Mouse (Mus musculus) ES-E14 (cell line): ENCODE measurements around the gene Guca1b. TPM values are rescaled to one million over a fixed set of nuclear protein-coding genes. Genes with fewer than 3 reads are reported as not detected.
"Not testable (repeated sequence)": the region's sequence is repeated elsewhere in the genome, so short reads cannot be mapped to it uniquely, and the experiment has no call there.

Experiments
- DNase-seq: peaks from one replicate; pipeline ENCODE4 v3.0.0-alpha.2; 2013; ENCODE audit warnings: low read depth, low spot score
- H3K27ac ChIP-seq: 2 replicates; pipeline ENCODE4 v1.5.1; 2012; ENCODE audit warnings: low read depth, mild to moderate bottlenecking, low read length, moderate library complexity, mixed read lengths; ENCODE audit not compliant: poor library complexity, insufficient read depth, severe bottlenecking
- H3K36me3 ChIP-seq: 2 replicates; pipeline ENCODE4 v1.6.1; 2012; ENCODE audit warnings: mild to moderate bottlenecking, low read length, moderate library complexity, mixed read lengths; ENCODE audit not compliant: control insufficient read depth, poor library complexity, insufficient read depth, severe bottlenecking
- H3K4me1 ChIP-seq, 2 experiments: fragments of 150-350 bp in 1 of 2; sonication (generic) in 1 of 2; 2 replicates each; pipeline ENCODE4 v1.6.1; 2012; ENCODE audit warnings: low read length in 2 of 2, mild to moderate bottlenecking in 1 of 2, mixed read lengths in 1 of 2; ENCODE audit not compliant: control insufficient read depth in 2 of 2, insufficient read depth in 2 of 2, poor library complexity in 1 of 2
- H3K4me3 ChIP-seq, 2 experiments: fragments of 150-350 bp in 1 of 2; sonication (generic) in 1 of 2; 2 replicates each; pipeline ENCODE4 v1.5.1; 2012; ENCODE audit warnings: low read length in 2 of 2, low read depth in 1 of 2, mild to moderate bottlenecking in 1 of 2, mixed read lengths in 1 of 2; ENCODE audit not compliant: insufficient read depth in 1 of 2, poor library complexity in 1 of 2, severe bottlenecking in 1 of 2
- H3K9ac ChIP-seq: 2 replicates; pipeline ENCODE4 v1.6.1; 2012; ENCODE audit warnings: low read depth, mild to moderate bottlenecking, low read length, mixed read lengths; ENCODE audit not compliant: poor library complexity, insufficient read depth, severe bottlenecking
- H3K9me3 ChIP-seq: fragments of 150-350 bp; sonication (generic); 2 replicates; pipeline ENCODE4 v1.6.1; 2012; ENCODE audit warnings: low read depth, mild to moderate bottlenecking, low read length; ENCODE audit not compliant: control insufficient read depth, insufficient read depth
- CHD2 ChIP-seq: IDR thresholded peaks from 2 replicates; pipeline ENCODE4 v1.6.1; 2014; ENCODE audit warnings: mild to moderate bottlenecking, low read depth, low read length, inconsistent platforms
- HCFC1 ChIP-seq: IDR thresholded peaks from 2 replicates; pipeline ENCODE4 v1.6.1; 2012; ENCODE audit warnings: low read length, inconsistent platforms, borderline replicate concordance; ENCODE audit not compliant: insufficient read depth
- MAFK ChIP-seq: IDR thresholded peaks from 2 replicates; pipeline ENCODE4 v1.6.1; 2014; ENCODE audit warnings: mild to moderate bottlenecking, low read depth, low read length, inconsistent platforms; ENCODE audit not compliant: insufficient read depth
- ZC3H11A ChIP-seq: IDR thresholded peaks from 2 replicates; pipeline ENCODE4 v1.6.1; 2012; ENCODE audit warnings: low read depth, mild to moderate bottlenecking, inconsistent platforms, low read length, borderline replicate concordance
- ZNF384 ChIP-seq: IDR thresholded peaks from 2 replicates; pipeline ENCODE4 v1.6.1; 2012; ENCODE audit warnings: low read depth, low read length, inconsistent platforms
- in situ Hi-C, 2 experiments: fragments of 600-800 bp; cut with MboI; formaldehyde crosslinking; loops; one replicate each; pipeline ENCODE4 v1.15.1; 2025; ENCODE audit warnings: low sequenced_read_pairs in 2 of 2, inconsistent platforms in 1 of 2; ENCODE audit not compliant: unreplicated experiment in 2 of 2
- total RNA-seq: library from RNA; depleted of rRNA; stranded (reverse); fragments of 300-350 nt; gene quantifications from 2 replicates; pipeline ENCODE4 v1.2.3, GENCODE M21; 2012

The Guca1b gene
- total RNA-seq, 1 experiment, result not detected

DNA sequence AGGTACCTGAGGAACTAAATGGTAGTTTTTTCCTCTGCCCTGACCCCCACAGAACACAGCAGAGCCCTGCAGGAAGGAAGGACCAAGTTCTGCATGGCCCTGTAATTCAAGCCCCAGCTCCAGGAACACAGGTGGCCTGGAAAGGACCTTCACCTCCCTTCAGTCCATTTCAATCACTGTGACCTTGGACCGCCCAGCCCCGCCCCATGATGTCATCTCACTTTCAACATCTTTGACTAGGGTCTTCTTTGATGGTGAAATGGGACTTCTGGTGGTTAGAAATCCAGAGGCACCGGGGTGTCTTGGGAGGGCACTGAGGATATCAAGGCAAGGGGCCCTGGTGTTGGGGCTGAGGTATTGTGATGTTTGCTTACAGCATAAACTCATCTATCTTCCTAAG is 36.4 kb downstream of the Guca1b start:
- H3K4me1 ChIP-seq, result peaks cover 0 to 5% of the 10 kb centered on the region in 2 experiments; a peak in 2 of 4 replicates
- TF ChIP-seq MAFK (no peak), CHD2 (no peak), ZNF384 (no peak)
- no peak overlapping the region for H3K4me3 ChIP-seq
- in situ Hi-C loops, result no loop called here
- H3K36me3 ChIP-seq, result no peaks in the 10 kb centered on the region
- H3K27ac ChIP-seq, result no peak overlapping the region
- no peak overlapping the region for H3K9ac ChIP-seq
- DNase-seq, result no peak
- H3K9me3 ChIP-seq, result no peaks in the 10 kb centered on the region

DNA sequence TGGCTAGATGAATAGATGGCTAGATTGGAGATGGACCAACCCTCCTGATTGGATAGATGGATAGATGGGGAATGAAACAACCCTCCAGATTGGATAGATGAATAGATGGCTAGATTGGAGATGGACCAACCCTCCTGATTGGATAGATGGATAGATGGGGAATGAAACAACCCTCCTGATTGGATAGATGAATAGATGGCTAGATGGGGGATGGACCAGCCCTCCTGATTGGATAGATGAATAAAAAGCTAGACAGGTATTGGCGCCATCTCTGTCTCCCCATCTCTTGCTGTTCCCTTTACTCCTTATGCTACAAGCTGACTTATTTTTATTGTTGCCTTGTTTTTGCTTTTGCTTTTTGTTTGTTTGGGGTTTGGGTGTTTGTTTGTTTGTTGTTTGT is 37.4 kb downstream of the Guca1b start:
- DNase-seq, H3K4me3 ChIP-seq, H3K36me3 ChIP-seq, in situ Hi-C loops, H3K4me1 ChIP-seq, H3K9ac ChIP-seq, H3K9me3 ChIP-seq, H3K27ac ChIP-seq: not testable (repeated sequence)
- 0 out of 2 replicates have a peak, but pooled peaks have one; percentile 28 for TF ChIP-seq CHD2

DNA sequence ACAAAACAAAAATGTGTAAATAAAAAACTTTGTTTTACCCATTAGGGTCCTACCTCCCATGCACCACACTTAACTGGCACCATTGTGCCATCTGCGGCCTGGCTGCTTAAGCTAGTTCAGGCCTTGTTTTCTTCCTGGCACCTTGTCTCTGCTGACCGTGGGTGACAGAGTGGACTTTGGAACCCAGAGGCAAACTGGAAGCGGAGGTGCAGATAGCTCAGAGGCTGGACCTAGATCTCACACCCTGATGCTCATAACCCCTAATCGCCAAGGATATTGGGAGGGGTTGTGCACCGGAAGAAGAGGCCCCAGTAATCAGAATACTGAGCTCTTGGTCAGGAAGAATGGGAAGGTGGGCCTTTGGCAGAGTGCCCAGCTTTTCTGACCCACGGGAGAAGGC is 39.0 kb downstream of the Guca1b start:
- TF ChIP-seq ZNF384 (no peak), ZC3H11A (no peak), MAFK (no peak), CHD2 (no peak), HCFC1 (no peak)
- Histone ChIP-seq H3K4me3 (no peak overlapping the region), H3K4me1 (peaks cover 0 to 7% of the 10 kb centered on the region in 2 experiments; a peak in 2 of 4 replicates), H3K9ac (no peak overlapping the region), H3K9me3 (no peaks in the 10 kb centered on the region), H3K27ac (no peak overlapping the region), H3K36me3 (no peaks in the 10 kb centered on the region)
- in situ Hi-C loops, result no loop called here
- DNase-seq, result no peak

DNA sequence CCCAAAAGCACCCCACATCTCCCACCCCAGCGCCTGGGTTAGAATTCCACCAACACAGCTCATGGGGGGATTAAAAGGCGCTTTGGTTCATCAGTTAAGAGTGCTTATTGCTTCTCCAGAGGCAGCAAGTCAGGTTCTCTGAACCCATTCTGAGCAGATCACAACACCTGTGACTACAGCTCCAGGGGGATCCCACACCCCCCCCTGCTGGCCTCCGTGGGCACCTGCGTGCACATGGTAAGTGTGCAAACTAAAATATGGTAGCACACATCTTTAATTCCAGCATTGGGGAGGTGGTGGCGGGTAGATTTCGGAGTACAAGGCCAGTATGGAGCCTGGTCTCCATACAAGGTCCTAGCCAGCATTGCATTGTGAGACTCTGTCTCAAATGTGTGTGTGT is 42.1 kb downstream of the Guca1b start:
- H3K9me3 ChIP-seq, result no peaks in the 10 kb centered on the region
- H3K9ac ChIP-seq, result no peak overlapping the region
- peaks cover 0 to 2% of the 10 kb centered on the region in 2 experiments; a peak in 1 of 4 replicates for H3K4me1 ChIP-seq
- H3K4me3 ChIP-seq, result no peak overlapping the region
- in situ Hi-C loops, result no loop called here
- TF ChIP-seq ZNF384, result no peak
- no peak for TF ChIP-seq ZC3H11A
- no peak for TF ChIP-seq CHD2
- TF ChIP-seq HCFC1, result no peak
- no peak for TF ChIP-seq MAFK
- no peaks in the 10 kb centered on the region for H3K36me3 ChIP-seq
- H3K27ac ChIP-seq, result no peak overlapping the region
- DNase-seq, result no peak

DNA sequence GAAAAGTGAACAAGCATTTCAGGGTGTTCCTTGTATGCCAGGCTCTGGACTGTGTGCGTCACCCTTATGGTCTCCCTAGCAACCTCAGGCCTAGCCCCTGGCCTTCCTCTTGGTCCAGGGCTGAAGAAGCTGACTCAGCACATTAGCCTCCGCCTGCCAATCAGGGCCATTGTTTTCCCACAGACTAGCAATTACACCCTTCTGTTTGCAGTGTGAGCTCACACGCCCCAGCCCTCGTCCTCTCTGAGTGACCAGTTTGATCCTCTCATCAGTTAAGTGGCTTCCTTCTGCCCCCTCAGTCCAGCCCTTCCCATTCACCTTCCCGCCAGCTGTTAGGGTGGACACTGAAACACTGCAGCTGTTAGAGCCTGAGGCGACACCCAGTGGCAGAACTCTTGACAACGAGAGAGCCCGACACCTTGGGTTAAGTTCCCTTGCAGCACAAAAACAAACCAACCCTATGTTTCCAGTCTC is 43.7 kb downstream of the Guca1b start:
- H3K27ac ChIP-seq, result no peak overlapping the region
- H3K9ac ChIP-seq, result no peak overlapping the region
- TF ChIP-seq HCFC1 (no peak), CHD2 (no peak), ZNF384 (no peak), MAFK (no peak), ZC3H11A (no peak)
- in situ Hi-C loops, result no loop called here
- no peaks in the 10 kb centered on the region for H3K9me3 ChIP-seq
- H3K4me1 ChIP-seq, result peaks cover 0 to 2% of the 10 kb centered on the region in 2 experiments; a peak in 1 of 4 replicates
- DNase-seq, result no peak
- H3K4me3 ChIP-seq, result no peak overlapping the region
- no peaks in the 10 kb centered on the region for H3K36me3 ChIP-seq
